Mouse (Mus musculus): ENCODE measurements around the gene Spast.

DNA sequence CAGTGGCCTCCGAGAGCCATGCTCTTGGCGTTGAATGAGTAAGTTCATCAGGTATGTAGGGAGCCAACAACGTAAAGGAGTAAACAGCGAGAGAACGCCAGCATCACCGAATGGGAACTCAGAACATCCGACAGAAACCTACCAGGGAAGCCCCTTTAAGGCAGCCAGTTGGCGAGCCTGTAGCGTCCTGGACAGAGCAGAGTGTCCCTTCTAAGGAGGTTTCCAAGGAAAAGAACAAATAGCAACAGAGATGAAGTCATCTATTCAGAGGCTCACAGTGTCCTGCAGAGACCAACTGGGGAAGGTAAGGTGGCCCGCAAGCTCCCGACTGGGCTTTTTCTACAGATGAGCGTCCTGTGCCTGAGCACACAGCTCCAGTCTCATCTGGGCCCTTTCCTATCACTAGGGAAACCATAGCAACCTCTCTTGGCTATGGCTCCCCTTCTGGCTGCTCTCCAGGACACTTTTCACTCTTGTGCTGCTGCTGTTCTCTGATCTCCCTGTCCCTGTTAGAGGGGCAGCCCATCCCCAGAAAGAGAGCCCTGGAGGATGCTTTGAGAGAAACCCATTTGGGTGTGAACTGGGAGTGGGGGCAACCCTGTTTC, 85.7 kb downstream of the Spast start:
- TF ChIP-seq CTCF (IDR thresholded peaks at IDR 0.05; ENCODE audit: control insufficient read depth, insufficient read depth, low read length) (no peak), POLR2A (IDR thresholded peaks at IDR 0.05; ENCODE audit: borderline replicate concordance, control insufficient read depth, low read depth, low read length) (no peak)
